Mouse (Mus musculus): ENCODE results near the gene Alas2. TPM values are rescaled to one million over a fixed set of nuclear protein-coding genes. Genes with fewer than 3 reads are reported as not detected.

Alas2 gene
- 1 to 10 TPM; 3.4 to 5.4 TPM for total RNA-seq (2021)
- long read RNA-seq, partial matches to known transcripts: 0 of 2 reads
- long read RNA-seq, other reads (novel, unspliced or antisense): 0 of 2 reads

- no peak for DNase-seq (ENCODE audit: low spot score in 2 of 2)
These were observed at the start of gene Alas2 for GRCm38 (mm10) chrX:150547239-150547638. Gene Alas2, plus strand, starts transcription at chrX:150547375.

- DNase-seq (ENCODE audit: low spot score in 2 of 2): no peak
These were observed 38.5 kb upstream of the Alas2 start for GRCm38 (mm10) chrX:150508696-150509095.

GRCm38 (mm10) chrX:150510631-150511030, 36.5 kb upstream of the Alas2 start:
- peak in 1 of 2 experiments; percentile 63 for DNase-seq (ENCODE audit: low spot score in 2 of 2)

GRCm38 (mm10) chrX:150511274-150511673, 35.9 kb upstream of the Alas2 start:
- DNase-seq (ENCODE audit: low spot score in 2 of 2): no peak

GRCm38 (mm10) chrX:150514127-150514526, 33.0 kb upstream of the Alas2 start:
- no peak for DNase-seq (ENCODE audit: low spot score in 2 of 2)

- DNase-seq (ENCODE audit: low spot score in 2 of 2): no peak
These were observed 31.2 kb upstream of the Alas2 start for GRCm38 (mm10) chrX:150516015-150516414.

GRCm38 (mm10) chrX:150516477-150516876, 30.7 kb upstream of the Alas2 start:
- DNase-seq (ENCODE audit: low spot score in 2 of 2): no peak

GRCm38 (mm10) chrX:150540111-150540510, 7.1 kb upstream of the Alas2 start:
- no peak for DNase-seq (ENCODE audit: low spot score in 2 of 2)

GRCm38 (mm10) chrX:150541684-150542083, 5.5 kb upstream of the Alas2 start:
- no peak for DNase-seq (ENCODE audit: low spot score in 2 of 2)

GRCm38 (mm10) chrX:150549639-150550038, 2.5 kb downstream of the Alas2 start:
- no peak for DNase-seq (ENCODE audit: low spot score in 2 of 2)

GRCm38 (mm10) chrX:150551986-150552385, 4.8 kb downstream of the Alas2 start:
- no peak for DNase-seq (ENCODE audit: low spot score in 2 of 2)

GRCm38 (mm10) chrX:150554032-150554431, 6.9 kb downstream of the Alas2 start:
- no peak for DNase-seq (ENCODE audit: low spot score in 2 of 2)

GRCm38 (mm10) chrX:150564644-150565357, 17.6 kb downstream of the Alas2 start:
- no peak for DNase-seq (ENCODE audit: low spot score in 2 of 2)

- DNase-seq (ENCODE audit: low spot score in 2 of 2): no peak
These were observed 34.7 kb downstream of the Alas2 start for GRCm38 (mm10) chrX:150581921-150582320.

GRCm38 (mm10) chrX:150585116-150585515, 37.9 kb downstream of the Alas2 start:
- no peak for DNase-seq (ENCODE audit: low spot score in 2 of 2)

- peak; percentile 60 to 73 for DNase-seq (ENCODE audit: low spot score in 2 of 2)
These were observed 41.0 kb downstream of the Alas2 start, which contains the start of gene Pfkfb1 for GRCm38 (mm10) chrX:150588023-150588764. Gene Pfkfb1, plus strand, starts transcription at chrX:150588229.

GRCm38 (mm10) chrX:150589696-150590095, 42.5 kb downstream of the Alas2 start, which contains the start of gene Apex2:
Gene Apex2, minus strand, starts transcription at chrX:150589868.
- DNase-seq (ENCODE audit: low spot score in 2 of 2): no peak

GRCm38 (mm10) chrX:150593266-150594035, 46.3 kb downstream of the Alas2 start:
- no peak for DNase-seq (ENCODE audit: low spot score in 2 of 2)

GRCm38 (mm10) chrX:150594176-150594575, 47.0 kb downstream of the Alas2 start:
- no peak for DNase-seq (ENCODE audit: low spot score in 2 of 2)

- no peak for DNase-seq (ENCODE audit: low spot score in 2 of 2)
These were observed 48.0 kb downstream of the Alas2 start for GRCm38 (mm10) chrX:150595016-150595760.

- no peak for DNase-seq (ENCODE audit: low spot score in 2 of 2)
These were observed 51.7 kb downstream of the Alas2 start for GRCm38 (mm10) chrX:150598882-150599281.

Data from layer of hippocampus, adult 18-20 months (tissue).